Mouse (Mus musculus) megakaryocyte, embryonic 14.5 days (primary cell): ENCODE measurements around the gene Tex36.

ENCODE experiments used
- FLI1 ChIP-seq: IDR thresholded peaks from 2 replicates; pipeline ENCODE4 v1.6.1; 2012; ENCODE audit warnings: low read length, inconsistent platforms, mixed read lengths
- GATA1 ChIP-seq: IDR thresholded peaks from 3 replicates; pipeline ENCODE4 v1.6.1; 2012; ENCODE audit warnings: mixed read lengths, low read length, inconsistent platforms, borderline replicate concordance

GRCm38 (mm10) chr7:133548434-133548833 is 53.5 kb downstream of the Tex36 start:
- TF ChIP-seq FLI1: no peak
- no peak for TF ChIP-seq GATA1
